Mouse (Mus musculus) forebrain, embryonic 10.5 days (tissue): ENCODE results near the gene Pex26. TPM values are rescaled to one million over a fixed set of nuclear protein-coding genes. Genes with fewer than 3 reads are reported as not detected.

Experiments used
- DNase-seq: peaks from one replicate; pipeline ENCODE4 v3.0.0-alpha.2; 2017; ENCODE audit warnings: low spot score; ENCODE audit errors: extremely low spot score
- H3K27ac ChIP-seq: fragments of 300-500 bp; sonication (generic); 2 replicates; pipeline ENCODE4 v1.5.1; 2016; ENCODE audit warnings: mild to moderate bottlenecking
- H3K27me3 ChIP-seq: fragments of 300-500 bp; sonication (generic); 2 replicates; pipeline ENCODE4 v1.6.1; 2016; ENCODE audit warnings: mild to moderate bottlenecking; ENCODE audit not compliant: poor library complexity, severe bottlenecking
- H3K36me3 ChIP-seq: fragments of 300-500 bp; sonication (generic); replicated peaks from 2 replicates; pipeline ENCODE4 v1.6.1; 2016; ENCODE audit warnings: mild to moderate bottlenecking, moderate library complexity
- H3K4me1 ChIP-seq: fragments of 300-500 bp; sonication (generic); 2 replicates; pipeline ENCODE4 v1.6.1; 2016
- H3K4me3 ChIP-seq: fragments of 300-500 bp; sonication (generic); 2 replicates; pipeline ENCODE4 v1.5.1; 2016; ENCODE audit warnings: mild to moderate bottlenecking, moderate library complexity
- H3K9me3 ChIP-seq: fragments of 300-500 bp; sonication (generic); 2 replicates; pipeline ENCODE4 v1.6.1; 2016; ENCODE audit warnings: mild to moderate bottlenecking, moderate library complexity
- WGBS: fragments of 180-500 bp; shearing (Covaris S2); methylation state at CpG from one replicate; pipeline ENCODE4 v1.1.7; 2016; 5-methylcytosine and 5-hydroxymethylcytosine counted together
- polyA plus RNA-seq: library from polyadenylated mRNA; unstranded; fragments of >200 nt; fragmentation: Nextera tagmentation; extraction: Ambion mirVana; gene quantifications from 2 replicates; pipeline ENCODE4 v1.2.1, GENCODE M21; 2016

Gene Pex26
- polyA plus RNA-seq, 1 experiment from 2014 or later, result 8.0 TPM

- DNase-seq, result no peak
- no peak overlapping the region for H3K4me3 ChIP-seq
- H3K27ac ChIP-seq, result no peak overlapping the region
- H3K4me1 ChIP-seq, result peaks cover 20% of the 10 kb centered on the region
- no peaks in the 10 kb centered on the region for H3K27me3 ChIP-seq
- WGBS, result 57% methylated on average over 9 of the region's 9 CpGs
- H3K9me3 ChIP-seq, result no peaks in the 10 kb centered on the region
- H3K36me3 ChIP-seq, result peaks cover 25% of the 10 kb centered on the region
These were observed 14.4 kb downstream of the Pex26 start for GRCm38 (mm10) chr6:121197807-121198365.

GRCm38 (mm10) chr6:121200458-121200857 is 17.0 kb downstream of the Pex26 start:
- H3K9me3 ChIP-seq, result no peaks in the 10 kb centered on the region
- peaks cover 7% of the 10 kb centered on the region; the same call in 1 of the 2 replicates for H3K4me1 ChIP-seq
- no peak overlapping the region for H3K27ac ChIP-seq
- H3K4me3 ChIP-seq, result no peak overlapping the region
- WGBS, result 83% methylated on average over 4 of the region's 4 CpGs
- peaks cover 3% of the 10 kb centered on the region for H3K36me3 ChIP-seq
- H3K27me3 ChIP-seq, result no peaks in the 10 kb centered on the region
- no peak for DNase-seq

GRCm38 (mm10) chr6:121202026-121202425 is 18.6 kb downstream of the Pex26 start:
- no peak for DNase-seq
- Histone ChIP-seq H3K27me3 (no peaks in the 10 kb centered on the region), H3K36me3 (no peaks in the 10 kb centered on the region), H3K27ac (no peak overlapping the region), H3K4me3 (no peak overlapping the region), H3K9me3 (no peaks in the 10 kb centered on the region), H3K4me1 (peaks cover 7% of the 10 kb centered on the region; the same call in 1 of the 2 replicates)
- WGBS, result 86% methylated on average over 5 of the region's 5 CpGs

- H3K27me3 ChIP-seq, result peaks cover 26% of the 10 kb centered on the region
- WGBS, result 88% methylated on average over 5 of the region's 5 CpGs
- DNase-seq, result no peak
- H3K27ac ChIP-seq, result no peak overlapping the region
- H3K4me3 ChIP-seq, result no peak overlapping the region
- peaks cover 15% of the 10 kb centered on the region for H3K4me1 ChIP-seq
- no peaks in the 10 kb centered on the region for H3K9me3 ChIP-seq
- H3K36me3 ChIP-seq, result no peaks in the 10 kb centered on the region
These were observed 23.0 kb downstream of the Pex26 start for GRCm38 (mm10) chr6:121206481-121206880.

- no peak overlapping the region for H3K27ac ChIP-seq
- H3K27me3 ChIP-seq, result peaks cover 44% of the 10 kb centered on the region
- H3K4me3 ChIP-seq, result no peak overlapping the region
- 82% methylated on average over 2 of the region's 2 CpGs for WGBS
- no peaks in the 10 kb centered on the region for H3K9me3 ChIP-seq
- DNase-seq, result no peak
- H3K36me3 ChIP-seq, result no peaks in the 10 kb centered on the region
- peaks cover 20% of the 10 kb centered on the region for H3K4me1 ChIP-seq
These were observed 26.1 kb downstream of the Pex26 start for GRCm38 (mm10) chr6:121209584-121209983.

- Histone ChIP-seq H3K27me3 (peaks cover 44% of the 10 kb centered on the region), H3K27ac (no peak within 1 kb of the TSS), H3K36me3 (no peaks in the 10 kb centered on the region), H3K4me1 (peaks cover 20% of the 10 kb centered on the region), H3K4me3 (peak within 1 kb of the TSS; percentile 62), H3K9me3 (no peaks in the 10 kb centered on the region)
- 6% methylated on average over 30 of the region's 30 CpGs for WGBS
- peak; percentile 43 for DNase-seq
These were observed 26.9 kb downstream of the Pex26 start, which contains the start of gene Tuba8 for GRCm38 (mm10) chr6:121210149-121210925. Gene Tuba8, plus strand, starts transcription at chr6:121210696.

GRCm38 (mm10) chr6:121210926-121211289 is 27.4 kb downstream of the Pex26 start:
- Histone ChIP-seq H3K9me3 (no peaks in the 10 kb centered on the region), H3K27me3 (peaks cover 44% of the 10 kb centered on the region), H3K4me3 (peak overlapping the region; percentile 62), H3K27ac (no peak overlapping the region), H3K36me3 (no peaks in the 10 kb centered on the region), H3K4me1 (peaks cover 20% of the 10 kb centered on the region)
- WGBS, result 2% methylated on average over 12 of the region's 12 CpGs
- DNase-seq, result peak; percentile 23

GRCm38 (mm10) chr6:121211743-121212142 is 28.3 kb downstream of the Pex26 start:
- H3K27me3 ChIP-seq, result peaks cover 44% of the 10 kb centered on the region
- 8% methylated on average over 5 of the region's 5 CpGs for WGBS
- DNase-seq, result no peak
- H3K27ac ChIP-seq, result no peak overlapping the region
- no peaks in the 10 kb centered on the region for H3K36me3 ChIP-seq
- H3K4me1 ChIP-seq, result peaks cover 20% of the 10 kb centered on the region
- no peaks in the 10 kb centered on the region for H3K9me3 ChIP-seq
- H3K4me3 ChIP-seq, result peak overlapping the region; percentile 62

GRCm38 (mm10) chr6:121212988-121213387 is 29.5 kb downstream of the Pex26 start:
- Histone ChIP-seq H3K4me1 (peaks cover 20% of the 10 kb centered on the region), H3K9me3 (no peaks in the 10 kb centered on the region), H3K27me3 (peaks cover 44% of the 10 kb centered on the region), H3K4me3 (no peak overlapping the region), H3K36me3 (no peaks in the 10 kb centered on the region), H3K27ac (no peak overlapping the region)
- DNase-seq, result no peak
- 75% methylated on average over 4 of the region's 4 CpGs for WGBS

GRCm38 (mm10) chr6:121214221-121214620 is 30.8 kb downstream of the Pex26 start:
- Histone ChIP-seq H3K27ac (no peak overlapping the region), H3K27me3 (peaks cover 40% of the 10 kb centered on the region), H3K4me3 (no peak overlapping the region), H3K9me3 (no peaks in the 10 kb centered on the region), H3K36me3 (no peaks in the 10 kb centered on the region), H3K4me1 (peaks cover 20% of the 10 kb centered on the region)
- no peak for DNase-seq
- WGBS, result 92% methylated on average over 5 of the region's 5 CpGs

GRCm38 (mm10) chr6:121214667-121215330 is 31.3 kb downstream of the Pex26 start:
- WGBS, result 86% methylated on average over 8 of the region's 8 CpGs
- H3K9me3 ChIP-seq, result no peaks in the 10 kb centered on the region
- H3K4me3 ChIP-seq, result no peak overlapping the region

GRCm38 (mm10) chr6:121215336-121215735 is 31.9 kb downstream of the Pex26 start:
- Histone ChIP-seq H3K36me3 (no peaks in the 10 kb centered on the region), H3K9me3 (no peaks in the 10 kb centered on the region), H3K27ac (no peak overlapping the region), H3K4me3 (no peak overlapping the region), H3K27me3 (peaks cover 29% of the 10 kb centered on the region), H3K4me1 (peaks cover 16% of the 10 kb centered on the region)
- 81% methylated on average over 5 of the region's 5 CpGs for WGBS
- no peak for DNase-seq

More at GRCm38 (mm10) chr6:121214667-121215330, 31.3 kb downstream of the Pex26 start:
- H3K36me3 ChIP-seq, result no peaks in the 10 kb centered on the region
- peaks cover 20% of the 10 kb centered on the region for H3K4me1 ChIP-seq
- no peak overlapping the region for H3K27ac ChIP-seq
- H3K27me3 ChIP-seq, result peaks cover 35% of the 10 kb centered on the region
- DNase-seq, result no peak

GRCm38 (mm10) chr6:121215896-121216295 is 32.4 kb downstream of the Pex26 start:
- no peak for DNase-seq
- Histone ChIP-seq H3K27ac (no peak overlapping the region), H3K4me1 (peaks cover 11% of the 10 kb centered on the region), H3K4me3 (no peak overlapping the region), H3K36me3 (no peaks in the 10 kb centered on the region), H3K27me3 (peaks cover 24% of the 10 kb centered on the region), H3K9me3 (no peaks in the 10 kb centered on the region)
- 82% methylated on average over 6 of the region's 6 CpGs for WGBS
